Mouse (Mus musculus) heart, adult 10 weeks (tissue): ENCODE data around the gene Olfr904. TPM values are rescaled to one million over a fixed set of nuclear protein-coding genes. Genes with fewer than 3 reads are reported as not detected.

ENCODE experiments used
- polyA plus RNA-seq: library from polyadenylated mRNA; stranded (reverse); fragments of 350-450 nt; fragmentation: Illumina TruSeq; extraction: RNeasy Lipid Tissue Mini Kit (QIAGEN cat#74804); gene quantifications from one replicate; pipeline ENCODE4 v1.2.3, GENCODE M21; 2014; ENCODE audit warnings: low read depth, low replicate concordance

The Olfr904 gene
- polyA plus RNA-seq: not detected

DNA sequence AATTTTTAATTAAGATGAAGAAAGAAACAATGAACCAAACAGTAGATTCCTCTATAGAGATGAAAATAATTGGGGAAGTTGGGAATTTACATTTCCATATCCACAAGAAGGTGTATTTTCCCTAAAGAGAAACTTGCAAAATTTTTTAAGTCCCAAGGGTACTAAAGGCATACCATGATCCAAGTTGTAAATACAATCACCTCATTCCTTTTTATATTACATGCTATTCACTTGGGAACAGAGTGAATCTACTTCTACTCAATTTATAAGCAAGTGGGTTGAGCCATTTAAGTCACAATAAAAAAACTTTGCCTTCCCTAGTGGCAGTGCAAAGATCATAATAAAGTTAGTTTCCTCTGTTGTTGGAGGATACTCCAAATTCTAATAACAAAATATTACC, at the start of gene Olfr904:
Gene Olfr904 (plus strand): TSS at position 301 of the 400 bp plus-strand sequence.

DNA sequence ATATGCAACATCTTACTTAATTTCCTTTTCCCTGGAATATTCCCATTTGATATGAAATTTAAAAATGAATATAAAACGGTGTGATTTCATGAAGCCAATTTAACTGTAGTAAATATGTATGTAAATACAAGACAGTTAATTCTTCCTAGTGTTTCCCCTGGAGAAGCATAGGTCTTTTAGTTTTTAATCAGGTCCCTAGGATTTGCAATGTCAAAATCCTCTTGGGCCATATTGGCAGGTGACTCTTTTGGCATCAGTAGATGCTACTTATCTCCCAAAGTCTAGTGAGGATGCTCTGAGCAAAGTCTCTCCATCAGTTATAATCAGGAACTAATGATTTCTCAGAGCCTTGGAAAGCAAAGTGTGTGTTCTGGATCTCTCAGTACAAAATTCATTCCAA, 33.8 kb upstream of the Olfr904 start, which contains the start of gene Olfr901:
Gene Olfr901 (plus strand): TSS at position 301 of the 400 bp plus-strand sequence.

DNA sequence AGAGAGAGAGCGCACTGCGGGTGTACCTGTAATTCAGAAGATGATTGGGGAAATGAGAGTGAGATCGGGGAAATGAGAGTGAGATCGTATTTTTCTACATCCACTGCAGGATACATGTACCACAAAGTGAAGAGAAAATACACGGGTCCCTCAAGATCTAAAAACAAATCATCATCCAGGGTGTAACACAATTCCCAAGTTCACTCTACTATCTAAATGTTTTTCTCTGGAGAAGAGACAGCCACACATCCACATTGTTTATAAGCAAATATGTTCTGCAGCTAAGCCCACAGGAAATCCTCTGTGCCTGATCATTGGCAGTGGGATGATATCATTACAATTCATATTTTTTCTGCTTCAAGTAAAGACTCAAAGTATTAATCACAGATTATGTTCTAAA, 15.6 kb upstream of the Olfr904 start, which contains the start of gene Olfr902:
Gene Olfr902 (plus strand): TSS at position 301 of the 400 bp plus-strand sequence.

DNA sequence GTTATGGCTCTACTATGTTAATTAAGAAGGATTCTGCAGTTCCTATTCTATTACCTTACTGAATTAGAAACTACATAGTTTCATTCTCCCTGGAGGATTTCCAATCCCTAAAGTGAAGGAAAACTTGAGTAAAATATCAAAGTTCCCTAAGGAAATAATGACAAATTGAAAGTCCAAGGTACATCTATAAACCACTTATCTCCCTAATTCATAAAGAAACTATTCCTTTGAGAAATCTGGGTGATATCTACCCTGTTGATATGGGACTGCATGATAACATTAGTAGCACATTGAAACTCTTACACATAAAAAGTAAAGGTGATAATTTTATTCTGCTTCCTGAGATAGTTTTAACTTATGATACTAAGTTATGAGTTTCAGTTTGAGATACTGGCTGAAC, 7.9 kb downstream of the Olfr904 start, which contains the start of gene Olfr905:
Gene Olfr905 (plus strand): TSS at position 301 of the 400 bp plus-strand sequence.

DNA sequence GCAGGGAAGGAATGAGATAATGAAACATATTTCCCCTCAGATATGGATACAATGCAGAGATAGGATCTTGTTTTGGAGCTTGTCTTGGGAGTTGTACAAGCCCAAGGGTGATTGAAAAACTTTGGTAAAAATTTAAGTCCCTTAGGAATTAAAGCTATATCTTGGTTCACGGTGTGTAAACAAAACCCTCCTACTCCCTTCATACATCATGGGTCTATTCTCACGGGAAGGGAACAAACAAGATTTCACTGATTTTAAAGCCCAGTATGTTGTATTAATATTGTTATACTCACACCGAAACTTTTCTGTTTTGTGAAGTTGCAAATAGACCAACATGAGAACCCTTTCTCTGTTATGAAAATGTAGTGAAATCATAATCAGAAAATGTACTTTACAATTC, 23.8 kb downstream of the Olfr904 start, which contains the start of gene Olfr906:
Gene Olfr906 (plus strand): TSS at position 301 of the 400 bp plus-strand sequence.

DNA sequence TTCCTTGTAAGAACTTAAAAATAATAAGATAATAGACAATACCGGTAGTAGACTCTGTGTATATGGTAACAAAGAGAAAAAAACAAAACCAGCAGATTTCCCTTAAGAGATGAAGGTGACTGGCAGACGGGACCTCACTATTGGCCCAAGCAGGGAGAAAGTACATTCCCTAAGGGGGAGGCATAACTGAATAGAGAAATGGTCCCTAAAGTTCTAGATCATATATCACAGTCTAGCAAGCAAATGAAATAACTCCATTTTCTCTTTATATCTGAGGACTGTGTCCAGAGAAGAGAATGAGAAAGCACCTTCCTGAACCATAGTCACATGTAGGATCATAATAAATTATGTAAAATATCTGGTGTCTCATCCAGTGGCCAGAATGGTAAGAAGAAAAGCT, 32.6 kb downstream of the Olfr904 start, which contains the start of gene Olfr907:
Gene Olfr907 (plus strand): TSS at position 301 of the 400 bp plus-strand sequence.

Other genes starting within 250 kb of the Olfr904 start
- gene Olfr894, start 245.1 kb upstream of the Olfr904 start, polyA plus RNA-seq: not detected
- gene Olfr143, start 210.4 kb upstream of the Olfr904 start, polyA plus RNA-seq: not detected
- gene Olfr895, start 195.3 kb upstream of the Olfr904 start, polyA plus RNA-seq: not detected
- gene Olfr896-ps1, start 172.0 kb upstream of the Olfr904 start, polyA plus RNA-seq: not detected
- not detected for gene Olfr25, start 134.1 kb upstream of the Olfr904 start, polyA plus RNA-seq
- not detected for gene Olfr898, start 114.7 kb upstream of the Olfr904 start, polyA plus RNA-seq
- not detected for gene Olfr250, start 96.2 kb upstream of the Olfr904 start, polyA plus RNA-seq
- gene Olfr251, start 86.1 kb upstream of the Olfr904 start, polyA plus RNA-seq: not detected
- not detected for gene Olfr147, start 61.4 kb upstream of the Olfr904 start, polyA plus RNA-seq
- gene Olfr901, start 33.7 kb upstream of the Olfr904 start, polyA plus RNA-seq: not detected
- not detected for gene Olfr902, start 15.5 kb upstream of the Olfr904 start, polyA plus RNA-seq
- not detected for gene Olfr905, start 8.0 kb downstream of the Olfr904 start, polyA plus RNA-seq
- gene Olfr906, start 23.9 kb downstream of the Olfr904 start, polyA plus RNA-seq: not detected
- not detected for gene Olfr907, start 32.7 kb downstream of the Olfr904 start, polyA plus RNA-seq
- gene Olfr911-ps1, start 58.4 kb downstream of the Olfr904 start, polyA plus RNA-seq: not detected
- gene Olfr910, start 74.7 kb downstream of the Olfr904 start, polyA plus RNA-seq: not detected
- not detected for gene Olfr912, start 117.0 kb downstream of the Olfr904 start, polyA plus RNA-seq
- not detected for gene Olfr913, start 129.6 kb downstream of the Olfr904 start, polyA plus RNA-seq
- gene Olfr914, start 142.0 kb downstream of the Olfr904 start, polyA plus RNA-seq: not detected
- gene Olfr916, start 196.7 kb downstream of the Olfr904 start, polyA plus RNA-seq: not detected
- not detected for gene Olfr917, start 202.7 kb downstream of the Olfr904 start, polyA plus RNA-seq
- not detected for gene Olfr918, start 211.5 kb downstream of the Olfr904 start, polyA plus RNA-seq
- gene Olfr919, start 240.5 kb downstream of the Olfr904 start, polyA plus RNA-seq: not detected